Mouse (Mus musculus): ENCODE measurements around the gene Ppp1r18. TPM values are rescaled to one million over a fixed set of nuclear protein-coding genes. Genes with fewer than 3 reads are reported as not detected.

Ppp1r18 gene
- polyA plus RNA-seq, 1 experiment, result 12.6 TPM

- DNase-seq (ENCODE audit: extremely low spot score in 1 of 2, low spot score in 1 of 2), result no peak
Measured at GRCm38 (mm10) chr17:35868165-35868820, 2.9 kb downstream of the Ppp1r18 start.

- DNase-seq (ENCODE audit: extremely low spot score in 1 of 2, low spot score in 1 of 2), result no peak
Measured at GRCm38 (mm10) chr17:35868961-35869345, 3.6 kb downstream of the Ppp1r18 start.

GRCm38 (mm10) chr17:35869346-35870067 lies 4.1 kb downstream of the Ppp1r18 start:
- DNase-seq (ENCODE audit: extremely low spot score in 1 of 2, low spot score in 1 of 2), result no peak

GRCm38 (mm10) chr17:35870151-35870883 lies 4.9 kb downstream of the Ppp1r18 start:
- DNase-seq (ENCODE audit: extremely low spot score in 1 of 2, low spot score in 1 of 2), result peak in 1 of 2 experiments; percentile 24

- no peak for DNase-seq (ENCODE audit: extremely low spot score in 1 of 2, low spot score in 1 of 2)
Measured at GRCm38 (mm10) chr17:35870884-35871696, 5.7 kb downstream of the Ppp1r18 start.

GRCm38 (mm10) chr17:35873774-35874519 lies 8.6 kb downstream of the Ppp1r18 start:
- DNase-seq (ENCODE audit: extremely low spot score in 1 of 2, low spot score in 1 of 2), result peak; percentile 55 to 89

GRCm38 (mm10) chr17:35874721-35875120 lies 9.3 kb downstream of the Ppp1r18 start:
- DNase-seq (ENCODE audit: extremely low spot score in 1 of 2, low spot score in 1 of 2), result peak in 1 of 2 experiments; percentile 81

GRCm38 (mm10) chr17:35879245-35880057 lies 14.1 kb downstream of the Ppp1r18 start, which contains the start of gene Dhx16:
Dhx16 (plus strand) TSS chr17:35879819.
- peak; percentile 90 to 97 for DNase-seq (ENCODE audit: extremely low spot score in 1 of 2, low spot score in 1 of 2)

- DNase-seq (ENCODE audit: extremely low spot score in 1 of 2, low spot score in 1 of 2), result no peak
Measured at GRCm38 (mm10) chr17:35882924-35883323, 17.5 kb downstream of the Ppp1r18 start.

- DNase-seq (ENCODE audit: extremely low spot score in 1 of 2, low spot score in 1 of 2), result no peak
Measured at GRCm38 (mm10) chr17:35883777-35884176, 18.4 kb downstream of the Ppp1r18 start.

- no peak for DNase-seq (ENCODE audit: extremely low spot score in 1 of 2, low spot score in 1 of 2)
Measured at GRCm38 (mm10) chr17:35887725-35888124, 22.3 kb downstream of the Ppp1r18 start.

GRCm38 (mm10) chr17:35896781-35897643 lies 31.6 kb downstream of the Ppp1r18 start, which contains the start of gene 2310061I04Rik:
2310061I04Rik (minus strand) TSS chr17:35897431.
- peak; percentile 79 to 93 for DNase-seq (ENCODE audit: extremely low spot score in 1 of 2, low spot score in 1 of 2)

GRCm38 (mm10) chr17:35897644-35898573 lies 32.5 kb downstream of the Ppp1r18 start:
- peak in 1 of 2 experiments; percentile 48 for DNase-seq (ENCODE audit: extremely low spot score in 1 of 2, low spot score in 1 of 2)

GRCm38 (mm10) chr17:35900636-35901035 lies 35.2 kb downstream of the Ppp1r18 start:
- DNase-seq (ENCODE audit: extremely low spot score in 1 of 2, low spot score in 1 of 2), result no peak

GRCm38 (mm10) chr17:35903343-35903991 lies 38.1 kb downstream of the Ppp1r18 start:
- no peak for DNase-seq (ENCODE audit: extremely low spot score in 1 of 2, low spot score in 1 of 2)

GRCm38 (mm10) chr17:35903992-35904355 lies 38.6 kb downstream of the Ppp1r18 start:
- no peak for DNase-seq (ENCODE audit: extremely low spot score in 1 of 2, low spot score in 1 of 2)
